Mouse (Mus musculus): ENCODE results near the gene Cux2. TPM values are rescaled to one million over a fixed set of nuclear protein-coding genes. Genes with fewer than 3 reads are reported as not detected.
A peak's percentile ranks its signal among the peaks of the same experiment; 100 is the strongest.

The Cux2 gene
- polyA plus RNA-seq, 2 experiments: 3.0 to 6.1 TPM

- no peak overlapping the region for H3K4me2 ChIP-seq (replicated peaks; ENCODE audit: low read depth, low read length, severe bottlenecking)
- ATAC-seq (ENCODE audit: low FRiP score, low read depth) (no peak), DNase-seq (ENCODE audit: low spot score) (no peak)
- no peaks in the 10 kb centered on the region for H3K36me3 ChIP-seq (ENCODE audit: control insufficient read depth, insufficient read depth, low read length)
- H3K27ac ChIP-seq (replicated peaks; ENCODE audit: low read depth, low read length): no peak overlapping the region
- peaks cover 13% of the 10 kb centered on the region; the same call in 1 of the 2 replicates for H3K4me1 ChIP-seq (ENCODE audit: control insufficient read depth, insufficient read depth, low read length)
- H3K9me3 ChIP-seq (ENCODE audit: control insufficient read depth, low read length): no peaks in the 10 kb centered on the region
- H3K9ac ChIP-seq (ENCODE audit: low read depth, low read length, severe bottlenecking): no peak overlapping the region
- no peak for TF ChIP-seq POLR2A (IDR thresholded peaks at IDR 0.05; ENCODE audit: borderline replicate concordance, extremely low read depth, insufficient read depth, insufficient read length)
- H3K27me3 ChIP-seq (ENCODE audit: control insufficient read depth, insufficient read depth, low read length): no peaks in the 10 kb centered on the region
- no peak overlapping the region for H3K4me3 ChIP-seq (replicated peaks; ENCODE audit: low read length)
- 33% methylated on average over 18 of the region's 18 CpGs for WGBS
Observed at GRCm38 (mm10) chr5:121938065-121938849, 111.6 kb downstream of the Cux2 start.

- Histone ChIP-seq H3K27me3 (ENCODE audit: control insufficient read depth, insufficient read depth, low read length) (peaks cover 18% of the 10 kb centered on the region), H3K9me3 (ENCODE audit: control insufficient read depth, low read length) (no peaks in the 10 kb centered on the region), H3K9ac (ENCODE audit: low read depth, low read length, severe bottlenecking) (no peak overlapping the region), H3K4me1 (ENCODE audit: control insufficient read depth, insufficient read depth, low read length) (peaks cover 2% of the 10 kb centered on the region; the same call in 1 of the 2 replicates), H3K27ac (replicated peaks; ENCODE audit: low read depth, low read length) (no peak overlapping the region), H3K36me3 (ENCODE audit: control insufficient read depth, insufficient read depth, low read length) (no peaks in the 10 kb centered on the region), H3K4me2 (replicated peaks; ENCODE audit: low read depth, low read length, severe bottlenecking) (no peak overlapping the region), H3K4me3 (replicated peaks; ENCODE audit: low read length) (no peak overlapping the region)
- ATAC-seq (ENCODE audit: low FRiP score, low read depth): no peak
- no peak for TF ChIP-seq POLR2A (IDR thresholded peaks at IDR 0.05; ENCODE audit: borderline replicate concordance, extremely low read depth, insufficient read depth, insufficient read length)
- DNase-seq (ENCODE audit: low spot score): no peak
- 12% methylated on average over 9 of the region's 9 CpGs for WGBS
Observed at GRCm38 (mm10) chr5:121930261-121930660, 119.6 kb downstream of the Cux2 start.

DNA sequence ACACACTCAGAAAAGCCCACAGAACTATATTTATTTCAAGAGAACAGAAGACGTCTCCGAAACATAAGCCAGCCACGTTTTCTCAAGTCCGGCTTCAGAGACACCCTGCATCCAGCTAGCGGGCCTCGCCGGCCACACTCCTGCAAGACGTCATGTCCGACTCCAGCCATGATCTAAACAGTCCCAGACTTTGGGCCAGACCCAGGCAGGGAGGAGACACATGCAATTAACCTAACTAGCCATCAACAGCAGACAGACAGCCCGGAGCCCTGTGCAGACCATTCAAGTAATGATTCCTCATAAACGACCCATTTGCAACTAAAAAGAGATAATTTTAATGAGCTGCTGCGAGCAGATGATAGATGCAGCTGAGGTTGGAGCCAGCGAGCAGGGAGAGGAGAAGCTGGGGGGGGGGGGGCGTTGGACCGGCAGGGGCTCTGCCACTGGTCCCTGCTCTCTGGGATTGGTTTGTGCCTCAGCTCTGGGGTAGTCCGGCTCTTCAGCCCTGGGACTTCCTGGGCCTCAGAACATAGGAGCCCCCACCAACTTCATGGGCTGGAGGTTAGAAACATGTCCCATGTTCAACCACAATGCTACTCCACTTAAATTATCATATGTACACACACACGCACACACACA, 121.4 kb downstream of the Cux2 start:
- peaks cover 2% of the 10 kb centered on the region; the same call in 1 of the 2 replicates for H3K4me1 ChIP-seq (ENCODE audit: control insufficient read depth, insufficient read depth, low read length)
- H3K27ac ChIP-seq (replicated peaks; ENCODE audit: low read depth, low read length): no peak overlapping the region
- TF ChIP-seq POLR2A (IDR thresholded peaks at IDR 0.05; ENCODE audit: borderline replicate concordance, extremely low read depth, insufficient read depth, insufficient read length): no peak
- H3K4me3 ChIP-seq (replicated peaks; ENCODE audit: low read length): no peak overlapping the region
- H3K4me2 ChIP-seq (replicated peaks; ENCODE audit: low read depth, low read length, severe bottlenecking): no peak overlapping the region
- H3K27me3 ChIP-seq (ENCODE audit: control insufficient read depth, insufficient read depth, low read length): peaks cover 31% of the 10 kb centered on the region
- WGBS: 13% methylated on average over 14 of the region's 17 CpGs
- DNase-seq (ENCODE audit: low spot score) (no peak), ATAC-seq (ENCODE audit: low FRiP score, low read depth) (no peak)
- H3K9ac ChIP-seq (ENCODE audit: low read depth, low read length, severe bottlenecking): no peak overlapping the region
- no peaks in the 10 kb centered on the region for H3K36me3 ChIP-seq (ENCODE audit: control insufficient read depth, insufficient read depth, low read length)
- no peaks in the 10 kb centered on the region for H3K9me3 ChIP-seq (ENCODE audit: control insufficient read depth, low read length)

DNA sequence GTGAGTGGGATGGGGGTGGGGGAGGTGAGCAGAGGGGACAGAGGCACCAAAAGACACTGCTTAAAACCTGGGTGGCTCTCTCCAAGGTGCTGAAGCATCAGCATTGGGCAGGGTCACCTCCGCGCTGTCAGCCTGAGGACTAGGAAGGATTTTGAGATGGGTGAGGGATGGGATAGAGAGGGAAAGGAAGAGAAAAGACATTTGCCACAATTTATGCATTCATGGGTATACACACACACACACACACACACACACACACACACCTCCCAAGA, 123.4 kb downstream of the Cux2 start:
- H3K36me3 ChIP-seq (ENCODE audit: control insufficient read depth, insufficient read depth, low read length): no peaks in the 10 kb centered on the region
- no peak overlapping the region for H3K4me2 ChIP-seq (replicated peaks; ENCODE audit: low read depth, low read length, severe bottlenecking)
- 8% methylated on average over 2 of the region's 2 CpGs for WGBS
- DNase-seq (ENCODE audit: low spot score): peak; percentile 63
- H3K9me3 ChIP-seq (ENCODE audit: control insufficient read depth, low read length): no peaks in the 10 kb centered on the region
- no peak for ATAC-seq (ENCODE audit: low FRiP score, low read depth)
- no peak overlapping the region for H3K27ac ChIP-seq (replicated peaks; ENCODE audit: low read depth, low read length)
- H3K4me1 ChIP-seq (ENCODE audit: control insufficient read depth, insufficient read depth, low read length): no peaks in the 10 kb centered on the region
- H3K9ac ChIP-seq (ENCODE audit: low read depth, low read length, severe bottlenecking): no peak overlapping the region
- H3K4me3 ChIP-seq (replicated peaks; ENCODE audit: low read length): no peak overlapping the region
- H3K27me3 ChIP-seq (ENCODE audit: control insufficient read depth, insufficient read depth, low read length): peaks cover 33% of the 10 kb centered on the region
- no peak for TF ChIP-seq POLR2A (IDR thresholded peaks at IDR 0.05; ENCODE audit: borderline replicate concordance, extremely low read depth, insufficient read depth, insufficient read length)

DNA sequence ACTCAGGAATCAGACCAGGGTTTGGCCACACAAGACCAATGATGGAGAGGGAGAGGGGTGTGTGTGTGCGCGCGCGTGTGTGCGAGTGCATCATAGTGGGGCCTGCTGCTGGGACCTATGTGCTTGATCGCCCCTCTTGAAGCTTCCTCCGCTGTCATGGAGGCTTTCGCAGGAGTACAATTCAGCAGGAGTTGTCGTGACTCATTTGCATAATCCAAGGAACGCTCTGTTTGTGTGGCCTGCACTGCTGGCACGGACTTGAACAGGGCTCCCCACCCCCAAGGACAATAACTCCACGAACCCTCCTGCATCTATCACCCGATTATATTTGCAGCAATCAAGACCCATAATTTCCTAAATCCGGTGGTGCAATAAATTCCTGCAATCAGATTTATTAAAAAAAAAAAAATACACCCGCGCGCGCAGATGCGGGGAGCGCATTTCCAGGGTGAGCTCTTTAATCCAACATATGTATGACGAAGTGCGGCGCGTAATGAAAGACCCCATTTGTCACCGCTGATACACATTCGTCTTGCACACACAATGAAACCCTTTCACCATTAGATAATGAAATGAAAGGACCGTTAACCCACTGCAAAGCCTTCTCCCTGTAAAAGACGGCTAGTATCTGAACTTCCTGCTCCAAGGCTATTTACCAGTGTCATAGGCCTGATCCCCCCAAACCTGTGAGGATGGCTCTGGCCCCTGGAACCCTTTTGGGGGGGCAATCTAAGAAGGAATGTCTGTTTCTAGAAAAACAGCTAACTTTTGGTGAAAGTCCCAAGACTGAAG, 124.0 kb downstream of the Cux2 start:
- Histone ChIP-seq H3K36me3 (ENCODE audit: control insufficient read depth, insufficient read depth, low read length) (no peaks in the 10 kb centered on the region), H3K27ac (replicated peaks; ENCODE audit: low read depth, low read length) (no peak overlapping the region), H3K27me3 (ENCODE audit: control insufficient read depth, insufficient read depth, low read length) (peaks cover 33% of the 10 kb centered on the region), H3K4me1 (ENCODE audit: control insufficient read depth, insufficient read depth, low read length) (no peaks in the 10 kb centered on the region), H3K4me3 (replicated peaks; ENCODE audit: low read length) (no peak overlapping the region), H3K9ac (ENCODE audit: low read depth, low read length, severe bottlenecking) (no peak overlapping the region), H3K4me2 (replicated peaks; ENCODE audit: low read depth, low read length, severe bottlenecking) (no peak overlapping the region), H3K9me3 (ENCODE audit: control insufficient read depth, low read length) (no peaks in the 10 kb centered on the region)
- no peak for TF ChIP-seq POLR2A (IDR thresholded peaks at IDR 0.05; ENCODE audit: borderline replicate concordance, extremely low read depth, insufficient read depth, insufficient read length)
- ATAC-seq (ENCODE audit: low FRiP score, low read depth) (no peak), DNase-seq (ENCODE audit: low spot score) (no peak)
- 36% methylated on average over 28 of the region's 28 CpGs for WGBS
